Mouse (Mus musculus) urinary bladder, adult 2 months (tissue): ENCODE results near the gene Gm20594. TPM values are rescaled to one million over a fixed set of nuclear protein-coding genes. Genes with fewer than 3 reads are reported as not detected.

Source experiments
- DNase-seq: peaks from one replicate; pipeline ENCODE4 v3.0.0; 2022; ENCODE audit warnings: low spot score
- polyA plus RNA-seq: library from polyadenylated mRNA; depleted of rRNA; stranded (reverse); fragments of >200 nt; gene quantifications from 2 replicates; pipeline ENCODE4 v1.2.3, GENCODE M21; 2012; rRNA removed

Gm20594 gene
- polyA plus RNA-seq: not detected in 2 replicates

DNA sequence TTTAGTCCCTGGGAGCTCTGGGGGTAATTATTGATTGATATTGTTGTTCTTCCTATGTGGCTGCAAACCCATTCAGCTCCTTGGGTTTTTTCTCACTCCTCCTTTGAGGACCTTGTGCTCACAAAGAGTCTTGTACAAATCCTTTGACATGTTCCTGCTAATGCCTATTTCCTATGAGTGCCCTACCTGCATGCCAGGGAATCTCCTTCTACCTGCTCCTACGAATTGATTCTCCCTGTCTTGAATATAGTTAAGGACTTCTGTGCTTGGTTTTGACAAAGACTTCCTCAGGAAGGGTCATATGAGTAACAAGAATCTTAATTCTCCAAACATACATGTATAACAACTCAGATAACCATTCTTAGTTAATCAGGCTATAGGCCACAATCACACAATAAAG lies at the start of gene Gm20594:
TSS of gene Gm20594 (plus strand) at position 301 of the 400 bp plus-strand sequence.
- DNase-seq: no peak

DNA sequence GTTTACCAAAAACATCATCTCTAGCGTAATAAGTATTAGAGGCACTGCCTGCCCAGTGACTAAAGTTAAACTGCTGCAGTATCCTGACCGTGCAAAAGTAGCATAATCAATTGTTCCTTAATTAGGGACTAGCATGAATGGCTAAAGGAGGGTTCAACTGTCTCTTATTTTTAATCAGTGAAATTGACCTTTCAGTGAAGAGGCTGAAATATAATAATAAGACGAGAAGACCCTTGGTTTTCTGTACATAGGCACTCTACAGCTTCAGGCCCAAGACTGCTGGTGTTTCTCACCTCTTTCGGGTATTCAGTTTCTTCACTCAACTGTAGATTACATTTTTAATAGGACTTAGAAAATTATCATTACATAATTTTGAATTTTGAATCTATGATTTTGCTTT lies 398 bp downstream of the Gm20594 start:
- no peak for DNase-seq

DNA sequence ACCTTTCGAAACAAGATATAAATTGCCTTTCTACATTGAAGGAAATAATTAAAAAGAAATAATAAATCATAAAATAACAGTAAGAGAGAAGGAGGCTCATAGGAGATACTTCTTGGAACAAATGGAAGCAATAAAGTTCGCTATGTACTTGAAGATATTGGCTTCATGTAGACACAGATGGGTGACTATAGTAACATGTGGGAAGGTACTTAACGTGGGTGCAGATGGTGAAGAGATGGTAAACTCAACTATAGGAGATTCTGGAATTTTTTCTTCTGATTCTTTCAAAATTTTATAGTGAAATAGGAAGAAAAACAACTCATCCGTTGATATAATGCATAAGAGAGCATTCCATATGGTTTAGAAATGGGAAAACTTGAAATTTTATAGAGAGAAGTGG lies 16.1 kb downstream of the Gm20594 start:
- no peak for DNase-seq

DNA sequence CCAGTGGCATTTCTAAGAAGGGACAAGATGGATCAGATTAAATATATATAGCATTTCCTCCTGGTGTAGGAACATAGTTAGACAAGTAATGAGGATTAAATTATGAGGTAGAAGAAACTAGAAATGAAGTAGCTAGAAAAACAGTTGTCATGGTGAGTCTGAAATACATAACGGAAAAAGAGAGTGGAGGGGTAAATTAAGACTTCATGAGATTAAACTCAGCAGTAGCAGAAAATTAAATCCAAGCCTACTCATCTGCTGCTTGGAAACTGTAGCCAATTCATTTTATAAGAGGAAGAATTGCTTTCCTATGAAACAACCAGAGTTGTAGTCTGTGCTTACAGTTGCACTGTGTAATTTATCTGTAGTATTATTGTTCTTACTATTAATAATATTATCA lies 29.1 kb downstream of the Gm20594 start:
- no peak for DNase-seq

Other genes with a start within 250 kb of the Gm20594 start
- gene Lrrtm4, start 201.0 kb downstream of the Gm20594 start, polyA plus RNA-seq: 0.11 and 0.15 TPM in 2 replicates